Mouse (Mus musculus) cerebellum, adult 11 months (tissue): ENCODE results near the gene Ctse.
"Not testable (repeated sequence)": the region's sequence is repeated elsewhere in the genome, so short reads cannot be mapped to it uniquely, and the experiment has no call there.

Experiments
- DNase-seq: peaks from one replicate; pipeline ENCODE4 v3.0.0; 2022

The Ctse gene

GRCm38 (mm10) chr1:131637791-131638540 lies at the start of gene Ctse:
Ctse (plus strand) TSS chr1:131638306.
- DNase-seq: no peak

GRCm38 (mm10) chr1:131598905-131599304 lies 39.2 kb upstream of the Ctse start, which contains the start of gene Avpr1b:
Avpr1b (plus strand) TSS chr1:131599239.
- DNase-seq: no peak

GRCm38 (mm10) chr1:131600314-131600713 lies 37.8 kb upstream of the Ctse start:
- no peak for DNase-seq

- no peak for DNase-seq
Observed at GRCm38 (mm10) chr1:131606719-131607118, 31.4 kb upstream of the Ctse start.

- no peak for DNase-seq
Observed at GRCm38 (mm10) chr1:131612556-131613155, 25.4 kb upstream of the Ctse start.

- DNase-seq: peak; percentile 34
Observed at GRCm38 (mm10) chr1:131613361-131614133, 24.6 kb upstream of the Ctse start.

- no peak for DNase-seq
Observed at GRCm38 (mm10) chr1:131614641-131615040, 23.5 kb upstream of the Ctse start.

GRCm38 (mm10) chr1:131616131-131616530 lies 22.0 kb upstream of the Ctse start:
- DNase-seq: no peak

- DNase-seq: no peak
Observed at GRCm38 (mm10) chr1:131616546-131617220, 21.4 kb upstream of the Ctse start.

GRCm38 (mm10) chr1:131618576-131618975 lies 19.5 kb upstream of the Ctse start:
- no peak for DNase-seq

- DNase-seq: no peak
Observed at GRCm38 (mm10) chr1:131619348-131619747, 18.8 kb upstream of the Ctse start.

- DNase-seq: no peak
Observed at GRCm38 (mm10) chr1:131623644-131624043, 14.5 kb upstream of the Ctse start.

GRCm38 (mm10) chr1:131624175-131624835 lies 13.8 kb upstream of the Ctse start:
- DNase-seq: no peak

- DNase-seq: no peak
Observed at GRCm38 (mm10) chr1:131626200-131626599, 11.9 kb upstream of the Ctse start.

GRCm38 (mm10) chr1:131632216-131632615 lies 5.9 kb upstream of the Ctse start:
- not testable (repeated sequence) for DNase-seq

- DNase-seq: no peak
Observed at GRCm38 (mm10) chr1:131634495-131634894, 3.6 kb upstream of the Ctse start.

- no peak for DNase-seq
Observed at GRCm38 (mm10) chr1:131638541-131639421, 675 bp downstream of the Ctse start.

- DNase-seq: no peak
Observed at GRCm38 (mm10) chr1:131640062-131640461, 2.0 kb downstream of the Ctse start.

GRCm38 (mm10) chr1:131641565-131641964 lies 3.5 kb downstream of the Ctse start:
- no peak for DNase-seq

- DNase-seq: no peak
Observed at GRCm38 (mm10) chr1:131642251-131642650, 4.1 kb downstream of the Ctse start.

GRCm38 (mm10) chr1:131652670-131653443 lies 14.8 kb downstream of the Ctse start:
- DNase-seq: no peak
